Mouse (Mus musculus): ENCODE results near the gene Dpep1.
A peak's percentile ranks its signal among the peaks of the same experiment; 100 is the strongest.
"Not testable (repeated sequence)": the region's sequence is repeated elsewhere in the genome, so short reads cannot be mapped to it uniquely, and the experiment has no call there.

Gene Dpep1

DNA sequence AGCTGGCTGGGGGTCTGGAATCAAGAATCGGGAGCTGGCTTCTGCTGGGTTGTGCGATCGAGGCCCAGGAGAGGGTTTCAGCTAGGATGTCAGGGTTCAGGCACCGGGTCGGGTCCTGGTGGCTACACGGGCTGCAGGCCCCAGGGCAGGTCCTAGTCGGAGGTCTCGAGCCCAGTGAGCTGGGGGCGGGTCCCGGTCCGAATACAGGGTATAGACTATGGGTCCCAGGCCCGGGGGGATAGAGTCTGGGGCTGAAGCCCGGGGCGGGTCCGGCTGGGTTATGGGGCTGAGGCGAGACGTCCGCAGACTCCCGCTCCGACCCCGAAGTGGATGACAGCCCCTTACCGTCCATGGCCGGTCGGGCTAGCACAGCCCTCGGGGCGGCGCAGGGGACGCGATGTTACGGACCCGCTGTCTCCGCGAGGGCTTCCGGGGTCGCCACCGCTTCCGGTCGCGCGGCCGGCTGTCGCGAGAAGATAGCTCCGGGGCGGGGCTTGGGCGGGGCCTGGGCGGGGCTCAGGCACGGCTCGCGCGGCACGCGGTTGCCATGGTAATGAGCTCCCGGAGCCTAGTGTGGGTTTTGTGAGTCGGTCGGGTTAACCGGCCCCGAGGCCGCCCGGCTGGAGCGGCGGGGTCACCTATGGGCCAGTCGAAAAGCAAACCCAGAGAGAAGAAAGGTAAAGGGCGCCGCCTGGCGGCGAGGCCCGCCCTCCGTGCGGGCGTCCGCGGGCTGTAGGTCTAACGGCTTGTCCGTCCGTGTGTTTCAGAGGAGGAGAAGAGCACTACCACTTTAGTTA is 26.5 kb downstream of the Dpep1 start, which contains the start of the genes Chmp1a and Spata33:
Gene Chmp1a (minus strand): TSS at position 443 of the 797 bp plus-strand sequence.
Gene Spata33 (plus strand): TSS at position 512 of the 797 bp plus-strand sequence.
- DNase-seq (ENCODE audit: low spot score in 2 of 2), result peak; percentile 87 to 93

DNA sequence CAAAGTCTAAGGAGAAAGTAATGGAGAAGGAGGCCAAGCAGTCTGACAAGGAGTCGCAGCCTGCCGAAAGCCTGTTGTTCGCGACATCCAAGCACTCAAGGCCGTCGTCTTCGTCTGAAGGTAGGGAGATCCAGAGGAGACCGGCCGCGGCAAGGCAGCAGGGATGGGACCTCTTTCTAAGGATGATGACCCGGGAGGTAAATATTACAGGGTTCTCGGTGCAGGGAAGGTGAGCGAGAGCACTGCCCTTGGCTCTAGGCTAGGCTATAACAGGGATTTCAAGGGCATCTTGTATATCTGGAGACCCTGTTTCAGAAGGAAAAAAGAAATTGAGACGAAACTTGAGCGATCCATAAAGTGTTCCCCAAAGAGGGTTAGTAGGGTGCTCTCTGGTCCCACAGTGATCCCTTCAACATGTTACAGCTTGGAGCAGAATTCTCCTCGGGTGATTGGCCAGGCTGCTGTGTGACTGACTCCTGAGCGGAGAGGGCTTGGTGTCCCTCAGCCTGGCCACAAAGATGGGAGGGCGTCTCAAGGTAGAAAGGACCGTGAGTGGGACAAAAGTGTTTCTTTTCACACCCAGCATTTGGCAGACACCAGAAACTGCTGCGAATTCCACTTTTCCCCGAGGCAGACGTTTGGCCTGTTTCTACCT is 27.2 kb downstream of the Dpep1 start:
- no peak for DNase-seq (ENCODE audit: low spot score in 2 of 2)

DNA sequence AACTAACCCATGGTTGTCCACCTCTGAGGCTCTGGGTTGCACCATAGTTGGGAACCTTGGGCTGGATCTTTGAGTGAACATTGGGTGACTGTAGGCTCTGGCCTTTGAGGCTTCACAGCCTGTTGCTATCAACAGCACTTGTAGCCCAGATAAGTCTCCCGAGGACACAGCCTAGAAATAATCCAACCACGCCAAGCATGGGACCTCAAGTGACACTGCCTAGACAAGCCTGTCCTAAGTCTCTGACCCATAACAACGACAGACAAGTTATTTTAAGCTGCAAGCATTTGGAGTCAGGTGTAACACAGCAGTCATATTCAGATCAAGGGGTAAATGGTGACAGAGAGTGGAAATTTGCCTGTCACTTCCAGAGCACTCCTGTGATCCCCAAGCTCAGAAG is 29.4 kb downstream of the Dpep1 start:
- DNase-seq (ENCODE audit: low spot score in 2 of 2), result no peak

DNA sequence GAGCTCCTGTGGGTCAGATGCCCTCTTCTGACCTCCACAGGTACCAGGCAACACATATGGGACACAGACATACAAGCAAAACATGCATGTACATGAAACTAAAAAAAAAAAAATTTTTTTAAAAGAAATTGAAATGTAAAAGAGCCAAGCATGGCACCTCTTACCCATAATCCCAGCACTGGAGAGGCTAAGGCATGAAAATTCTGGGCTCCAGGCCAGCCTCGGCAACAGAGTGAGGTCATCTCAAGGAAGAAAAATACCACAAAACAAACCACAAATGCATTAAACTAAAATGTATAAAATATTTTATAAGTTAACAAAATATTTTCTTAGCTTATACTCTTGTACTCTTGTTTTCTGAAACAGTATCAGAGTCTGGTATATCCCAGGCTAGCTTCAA is 34.9 kb downstream of the Dpep1 start:
- no peak for DNase-seq (ENCODE audit: low spot score in 2 of 2)

DNA sequence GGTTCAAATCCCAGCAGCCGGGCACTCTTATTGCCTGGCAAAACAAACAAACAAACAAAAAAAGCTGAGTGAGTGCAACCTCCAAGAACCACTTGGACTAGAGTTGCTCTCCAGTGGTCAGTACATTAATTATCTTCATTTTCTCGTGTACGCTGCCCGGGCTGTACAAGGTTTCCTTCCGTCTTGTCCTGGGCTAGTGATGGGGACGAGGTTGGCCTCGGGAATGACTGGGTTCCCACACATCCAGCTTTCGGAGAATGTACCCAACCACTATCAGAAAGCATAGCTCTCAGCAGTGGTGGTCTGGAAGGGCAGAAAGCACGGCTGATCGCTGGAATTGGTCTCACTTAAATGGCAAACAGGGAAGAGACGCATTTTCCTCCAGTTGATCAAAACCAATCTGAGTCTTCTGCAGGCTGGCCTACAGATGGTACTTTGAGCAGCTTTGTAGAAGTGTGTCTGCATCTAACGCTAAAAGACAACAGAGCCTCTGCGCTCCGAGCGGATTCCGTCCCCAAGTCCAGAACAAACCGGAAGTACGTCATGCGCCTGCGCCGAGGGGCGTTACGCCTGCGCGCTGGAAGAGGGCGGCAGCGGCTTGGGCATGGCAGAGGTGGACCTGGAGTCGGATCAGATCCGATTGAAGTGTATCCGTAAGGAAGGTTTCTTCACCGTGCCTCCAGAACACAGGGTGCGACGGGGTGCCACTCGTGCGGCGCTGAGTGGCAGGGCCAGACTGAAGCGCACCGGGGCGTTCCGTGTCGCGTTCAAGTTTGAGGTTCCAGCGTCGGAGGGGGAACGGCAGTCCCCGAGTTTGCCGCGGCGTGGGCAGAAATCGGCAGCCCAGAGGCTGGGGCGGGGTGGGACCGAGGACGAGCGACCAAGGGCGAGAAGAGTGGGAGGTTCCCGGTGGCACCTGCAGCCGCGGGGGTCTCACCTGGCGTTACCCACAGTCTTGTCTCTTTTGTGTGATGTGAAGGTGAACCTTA is 38.5 kb downstream of the Dpep1 start, which contains the start of gene Cdk10:
Gene Cdk10 (plus strand): TSS at position 565 of the 989 bp plus-strand sequence.
- DNase-seq (ENCODE audit: low spot score in 2 of 2), result peak; percentile 89 to 95

DNA sequence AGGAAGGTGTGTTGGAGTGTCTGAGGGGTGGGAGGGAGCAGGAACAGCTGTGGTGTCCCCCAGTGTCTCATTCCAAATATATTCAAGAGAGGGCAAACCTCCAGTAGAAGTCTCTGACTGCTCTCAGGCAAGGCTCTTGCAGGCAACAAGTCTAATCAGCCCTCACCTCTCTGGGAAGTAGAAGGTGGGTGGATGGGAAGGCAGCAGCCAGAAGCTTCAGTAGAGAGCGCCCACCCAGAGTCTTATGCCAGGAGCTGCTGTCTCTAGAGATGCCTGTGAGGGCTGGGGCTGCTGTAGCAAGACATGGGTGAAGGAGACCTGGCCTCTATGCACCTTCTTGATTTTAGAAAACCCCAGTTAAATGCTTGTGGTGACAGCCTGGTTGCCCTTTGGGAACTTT is 42.4 kb downstream of the Dpep1 start:
- no peak for DNase-seq (ENCODE audit: low spot score in 2 of 2)

DNA sequence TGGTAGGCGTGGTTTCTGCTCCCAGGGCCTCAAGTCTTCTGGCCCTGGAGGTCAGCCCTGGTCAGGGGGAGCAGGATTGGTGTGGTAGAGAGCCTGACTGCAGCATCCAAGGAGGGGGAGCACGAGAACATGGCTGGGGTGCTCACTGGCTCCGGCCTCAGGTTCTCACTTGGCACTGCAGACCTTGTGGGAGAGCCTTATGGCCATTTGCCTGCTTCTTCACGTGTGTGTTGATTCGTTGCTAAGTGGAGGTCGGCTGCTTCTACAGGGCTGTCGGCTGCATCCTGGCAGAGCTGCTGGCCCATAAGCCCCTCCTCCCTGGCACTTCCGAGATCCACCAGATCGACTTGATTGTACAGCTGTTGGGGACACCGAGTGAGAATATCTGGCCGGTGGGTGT is 44.3 kb downstream of the Dpep1 start:
- DNase-seq (ENCODE audit: low spot score in 2 of 2), result not testable (repeated sequence)

DNA sequence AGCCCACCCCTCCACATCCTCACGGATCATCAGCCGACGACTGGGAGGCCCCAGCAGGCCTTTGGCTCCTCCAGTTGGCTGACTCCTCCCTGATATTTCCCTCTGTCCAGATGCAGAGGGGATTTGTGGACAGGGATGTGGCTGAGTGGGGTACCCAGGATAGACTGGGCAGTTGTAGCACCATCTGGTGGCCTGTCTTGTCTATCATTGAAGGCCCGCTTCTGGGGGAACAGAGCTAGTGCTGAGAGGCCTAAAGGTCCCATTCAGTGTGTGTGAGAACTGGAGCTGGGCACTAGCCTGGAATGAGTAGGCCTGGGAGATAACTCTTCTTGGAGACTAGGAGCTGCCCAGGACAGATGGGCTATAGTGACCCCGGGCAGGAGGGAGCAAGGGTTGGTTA is 45.7 kb downstream of the Dpep1 start:
- no peak for DNase-seq (ENCODE audit: low spot score in 2 of 2)

DNA sequence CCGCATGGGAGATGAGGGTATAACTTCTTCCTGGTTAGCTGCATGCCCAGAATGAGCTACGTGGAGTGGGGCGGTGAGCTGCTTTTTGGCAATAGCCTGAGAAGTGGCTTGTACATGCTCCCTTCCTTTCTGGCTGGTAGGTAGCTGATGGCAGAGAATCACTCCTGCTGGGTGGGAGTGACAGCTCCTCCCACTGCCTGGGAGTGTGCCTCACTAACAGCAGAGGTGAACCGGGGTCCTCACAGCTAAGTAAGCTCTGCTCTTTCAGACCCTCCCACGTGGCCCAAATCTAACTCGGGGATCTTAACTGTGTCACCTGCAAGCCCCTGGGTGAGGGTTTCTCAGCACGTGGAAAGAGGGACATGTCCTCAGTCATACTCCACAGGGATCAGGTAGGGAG is 46.5 kb downstream of the Dpep1 start:
- DNase-seq (ENCODE audit: low spot score in 2 of 2), result no peak

DNA sequence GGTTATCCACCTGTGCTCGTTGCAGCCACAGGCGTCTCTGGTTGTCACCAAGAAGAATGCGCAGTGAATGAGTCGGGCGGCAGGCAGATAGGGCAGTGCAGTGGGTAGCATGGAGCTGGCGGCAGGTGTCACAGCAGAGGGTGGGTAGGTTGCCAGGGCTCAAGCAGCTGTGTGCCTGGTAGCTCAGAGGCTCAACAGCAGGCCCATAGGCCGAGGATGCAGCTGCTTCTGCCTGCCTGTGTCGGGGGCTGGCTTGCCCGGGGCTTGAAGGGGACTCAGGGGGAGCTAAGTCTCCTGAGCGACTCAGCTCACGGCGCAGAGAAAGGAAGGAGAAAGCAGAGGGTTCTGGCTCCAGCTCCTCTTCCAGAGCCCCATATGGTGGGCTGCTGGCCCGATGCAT is 47.3 kb downstream of the Dpep1 start:
- DNase-seq (ENCODE audit: low spot score in 2 of 2), result no peak

DNA sequence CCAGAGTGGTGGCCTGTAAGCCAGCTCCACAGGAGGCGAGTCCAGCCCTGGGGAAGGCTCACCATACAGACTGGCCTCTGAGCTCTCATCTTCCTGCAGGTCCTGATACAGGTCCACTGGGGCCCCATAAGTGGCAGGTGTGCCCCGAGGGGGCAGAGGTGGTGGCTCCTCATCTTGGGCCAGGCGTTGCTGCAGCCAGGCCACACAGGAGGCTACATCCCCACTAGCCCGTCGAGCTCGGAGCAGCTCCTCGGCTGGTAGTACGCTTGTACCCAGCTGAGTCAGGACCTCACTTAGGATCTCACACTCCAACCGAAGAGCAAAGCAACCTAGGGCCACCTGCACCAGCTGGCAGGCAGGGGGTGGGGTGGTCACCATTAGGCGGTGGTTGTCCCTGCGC is 47.7 kb downstream of the Dpep1 start:
- no peak for DNase-seq (ENCODE audit: low spot score in 2 of 2)

DNA sequence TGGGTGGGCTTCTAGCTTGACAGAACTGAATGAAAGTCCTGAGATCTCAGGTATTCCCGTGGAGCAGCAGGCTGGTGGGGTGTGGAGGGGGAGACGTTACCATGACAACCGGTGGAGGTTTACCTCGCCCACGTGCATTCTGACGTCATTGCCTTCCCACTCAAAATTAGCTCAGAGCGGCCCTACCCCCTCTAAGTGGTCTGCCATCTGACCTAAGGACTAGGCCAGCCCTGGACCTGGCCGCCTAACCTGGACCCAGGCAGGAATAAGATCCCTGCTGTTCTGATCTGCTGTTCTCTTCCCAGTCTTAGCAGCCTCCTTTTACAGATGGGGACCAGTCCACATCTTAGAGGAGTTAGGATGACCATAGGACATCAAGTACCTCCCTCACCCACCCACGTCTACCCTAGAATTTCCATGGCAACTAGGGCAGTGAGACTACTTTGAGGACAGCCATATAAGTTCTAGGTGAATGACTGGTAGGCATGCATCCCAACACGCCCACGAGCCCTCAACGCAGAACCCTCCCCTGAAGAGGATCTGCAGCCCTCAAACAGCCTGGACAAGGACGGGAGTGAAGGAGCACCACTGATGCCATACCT is 49.0 kb downstream of the Dpep1 start:
- no peak for DNase-seq (ENCODE audit: low spot score in 2 of 2)

DNA sequence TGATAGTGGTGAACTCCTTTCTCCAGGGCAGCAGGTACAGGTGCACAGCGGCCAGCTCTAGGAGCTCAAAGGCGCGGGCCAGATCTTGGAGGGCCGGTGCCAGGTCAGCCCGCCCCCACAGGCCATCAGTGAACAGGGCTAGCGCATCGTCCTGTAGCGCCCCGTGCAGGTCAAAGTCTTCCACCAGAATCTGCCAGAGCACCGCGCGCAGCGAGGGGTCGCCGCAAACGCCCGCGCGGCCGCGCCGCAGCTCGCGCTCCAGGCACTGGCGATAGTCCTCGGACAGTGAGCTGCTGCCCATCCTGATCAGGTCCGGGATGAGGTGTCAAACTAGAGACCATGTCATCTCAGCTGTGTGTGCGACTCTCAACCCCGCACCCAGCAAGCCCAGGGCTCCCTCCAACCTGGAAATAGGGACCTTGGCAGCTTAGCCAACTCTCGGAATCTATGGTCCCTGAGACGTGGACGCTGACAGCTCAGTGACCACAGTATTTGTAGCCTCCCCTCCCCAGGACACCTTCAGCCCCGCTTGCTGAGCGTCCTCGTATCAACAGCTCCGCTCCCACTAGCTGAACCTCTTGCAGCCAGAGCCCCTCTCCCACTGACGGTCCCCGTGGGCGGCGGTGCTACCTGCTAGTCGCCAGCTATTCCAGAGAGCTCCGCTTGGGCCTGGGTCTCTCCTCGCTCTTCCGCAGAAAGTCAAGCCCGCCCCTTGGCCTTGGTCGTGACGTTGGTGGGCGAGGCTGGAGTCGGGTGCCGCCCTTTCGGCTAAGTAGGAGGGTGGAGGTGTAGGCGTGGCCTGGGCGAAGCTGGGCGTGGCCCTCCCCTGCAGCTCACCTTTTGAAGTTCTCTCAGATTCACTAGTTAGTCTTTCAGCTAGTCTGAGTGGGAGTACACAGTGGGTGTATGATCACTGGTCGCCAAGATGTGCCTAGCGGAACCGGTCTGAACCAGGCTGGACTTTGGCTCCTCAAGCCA is 49.8 kb downstream of the Dpep1 start, which contains the start of gene Spata2l:
Gene Spata2l (minus strand): TSS at position 714 of the 978 bp plus-strand sequence.
- DNase-seq (ENCODE audit: low spot score in 2 of 2), result peak; percentile 76 to 92

DNA sequence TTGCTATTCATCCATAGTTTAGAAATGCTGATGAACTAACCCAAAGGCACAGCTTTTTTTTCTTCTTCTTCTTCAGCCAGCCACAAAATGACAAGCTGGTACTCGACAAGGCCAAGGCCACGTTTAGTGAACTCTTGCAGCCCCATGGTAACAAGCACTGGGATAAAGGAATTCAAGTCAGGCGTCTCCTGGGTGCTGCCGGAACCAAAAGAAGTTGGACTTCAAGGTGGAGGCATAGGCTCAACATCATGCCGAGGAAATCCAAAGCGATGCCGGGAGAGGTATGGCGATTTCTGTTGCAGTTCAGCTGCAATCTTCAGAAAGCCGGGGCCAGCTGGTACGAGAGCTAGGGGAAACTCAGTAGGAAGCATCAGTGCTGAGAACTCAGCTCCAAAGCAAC is 53.4 kb downstream of the Dpep1 start:
- DNase-seq (ENCODE audit: low spot score in 2 of 2), result no peak

DNA sequence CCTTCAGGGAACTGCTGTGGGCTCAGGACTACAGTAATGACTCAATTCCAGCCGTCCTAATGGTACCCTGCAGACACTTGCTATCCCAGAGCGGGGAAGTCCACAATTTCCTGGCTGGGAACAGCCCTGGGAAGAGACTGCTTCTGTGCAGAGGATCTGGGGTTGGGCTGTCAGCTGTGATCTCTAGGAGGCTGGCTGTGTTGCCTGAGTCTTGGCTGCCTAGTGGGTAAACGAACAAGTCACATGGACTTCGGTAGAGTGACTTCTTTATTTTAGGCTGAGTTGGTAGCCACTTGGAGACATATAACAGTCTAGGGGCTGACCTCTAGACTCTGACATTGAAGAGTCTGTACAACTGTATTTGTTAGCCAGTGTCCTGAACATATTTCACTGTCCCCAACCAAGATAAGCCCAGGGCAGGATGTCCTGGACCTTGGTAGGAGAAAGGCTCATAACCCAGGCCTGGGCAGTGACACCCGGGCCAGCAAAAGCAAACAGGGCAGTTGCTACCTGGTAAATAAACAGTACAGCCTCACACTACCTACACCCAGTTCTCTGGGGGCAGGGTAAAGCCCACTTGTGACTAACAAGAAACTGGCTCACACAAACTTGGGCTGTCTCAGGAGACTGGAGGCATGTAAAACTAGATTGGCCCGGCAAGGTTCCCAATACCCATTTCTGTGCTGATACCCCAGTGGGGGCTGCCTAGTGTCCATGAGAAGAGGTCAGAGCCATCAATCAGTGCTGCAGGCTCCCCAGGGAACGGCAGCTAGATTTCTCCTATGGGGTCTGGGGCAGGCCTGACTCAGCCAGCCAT is 56.3 kb downstream of the Dpep1 start:
- DNase-seq (ENCODE audit: low spot score in 2 of 2), result no peak

DNA sequence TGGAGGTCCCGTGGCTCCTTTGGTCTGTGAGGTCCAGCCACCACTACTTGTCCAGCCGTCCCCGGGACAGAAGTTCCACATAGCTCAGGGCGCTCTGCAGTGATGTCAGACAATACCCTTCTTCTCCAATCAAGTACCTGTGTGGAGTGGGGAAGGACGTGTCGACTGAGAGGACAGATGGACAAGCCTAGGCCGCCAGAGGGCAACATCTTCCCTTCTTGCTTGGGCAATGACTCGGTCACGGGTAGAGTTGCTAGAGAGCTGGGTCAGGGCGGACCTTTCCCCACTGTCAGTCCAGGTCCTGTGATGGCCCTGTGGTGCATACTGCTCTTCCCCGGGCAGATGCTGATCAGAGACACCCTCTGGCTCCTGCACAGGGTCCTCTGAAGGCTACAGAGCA is 57.0 kb downstream of the Dpep1 start:
- DNase-seq (ENCODE audit: low spot score in 2 of 2), result no peak

DNA sequence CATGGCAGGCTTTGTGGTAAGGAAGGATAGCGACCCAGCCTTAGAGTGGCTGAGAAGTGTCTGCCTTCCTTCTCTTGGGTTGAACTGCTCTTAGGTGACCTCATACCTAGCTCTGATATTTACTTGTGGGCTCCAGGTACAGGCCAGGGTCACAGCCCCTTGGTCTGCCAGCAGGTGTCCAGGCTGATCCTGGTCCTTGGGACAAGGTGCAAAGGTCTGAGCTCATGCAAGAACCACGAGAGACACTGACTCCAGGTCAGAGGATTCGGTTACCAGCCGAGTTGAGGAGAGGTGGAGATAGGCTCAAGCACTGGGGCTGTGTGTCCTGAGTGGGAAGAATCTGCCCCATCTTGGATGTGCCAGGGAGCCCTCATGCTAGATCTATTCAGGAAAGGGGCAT is 58.3 kb downstream of the Dpep1 start:
- DNase-seq (ENCODE audit: low spot score in 2 of 2), result no peak

DNA sequence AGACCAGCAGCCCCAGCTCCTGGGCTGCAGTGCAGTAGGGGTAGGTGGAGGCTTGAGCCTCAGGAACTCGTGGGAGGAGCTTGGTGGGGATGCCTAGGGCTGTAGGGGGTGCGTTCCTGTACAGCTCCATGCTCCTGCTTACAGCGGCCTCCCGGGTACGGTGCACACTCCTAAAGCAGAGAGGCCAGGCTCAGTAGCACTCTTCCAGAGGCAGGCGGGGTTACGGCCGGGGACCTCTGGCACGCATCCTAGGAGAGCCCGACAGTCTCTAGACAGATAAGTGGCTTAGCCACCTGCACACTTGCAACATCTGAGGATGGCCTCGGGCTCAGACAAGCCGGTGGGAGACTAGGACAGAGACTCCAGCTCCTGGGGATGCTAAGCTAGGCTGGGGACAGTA is 59.5 kb downstream of the Dpep1 start:
- DNase-seq (ENCODE audit: low spot score in 2 of 2), result no peak

DNA sequence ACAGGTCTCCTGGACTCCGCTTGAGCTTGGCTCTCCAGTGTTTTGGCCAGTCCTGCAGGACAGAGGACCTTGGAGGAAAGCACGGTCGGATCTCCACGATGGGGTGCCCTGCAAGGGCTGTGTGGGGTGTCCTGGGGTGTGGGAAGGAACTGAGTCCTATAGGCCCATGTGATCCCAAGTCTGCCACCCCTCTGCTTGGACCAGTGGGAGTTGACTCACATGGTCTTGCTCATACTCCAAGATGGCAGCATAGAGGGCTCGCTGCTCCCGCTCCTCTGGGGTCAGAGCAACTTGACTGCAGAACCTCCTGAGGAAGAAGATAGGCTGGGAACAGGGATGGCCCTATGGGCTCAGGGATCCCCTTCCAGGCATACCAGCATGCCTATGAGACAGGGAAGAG is 61.7 kb downstream of the Dpep1 start:
- DNase-seq (ENCODE audit: low spot score in 2 of 2), result no peak
